Mouse (Mus musculus): ENCODE data around the gene Adora2a. TPM values are rescaled to one million over a fixed set of nuclear protein-coding genes. Genes with fewer than 3 reads are reported as not detected.

Adora2a gene
- polyA plus RNA-seq, 2 experiments: 1.7 to 1.9 TPM

- Histone ChIP-seq H3K4me2 (ENCODE audit: low read depth) (no peak overlapping the region), H3K27ac (no peak overlapping the region), H3K9ac (replicated peaks) (no peak overlapping the region), H3K36me3 (replicated peaks; ENCODE audit: control insufficient read depth, insufficient read depth, low read depth) (no peaks in the 10 kb centered on the region), H3K4me1 (replicated peaks; ENCODE audit: control insufficient read depth in 2 of 2, insufficient read depth in 2 of 2, low read length in 1 of 2) (peaks cover 0 to 10% of the 10 kb centered on the region in 2 experiments; a peak in 2 of 4 replicates), H3K4me3 (ENCODE audit: insufficient read depth in 1 of 2, low read depth in 2 of 2, low read length in 2 of 2) (no peak overlapping the region), H3K9me3 (ENCODE audit: control insufficient read depth, low read length) (no peaks in the 10 kb centered on the region), H3K27me3 (ENCODE audit: control insufficient read depth, insufficient read depth, low read length) (no peaks in the 10 kb centered on the region)
- ATAC-seq (ENCODE audit: insufficient read depth) (no peak), DNase-seq (ENCODE audit: low read depth in 3 of 3, low spot score in 3 of 3) (no peak)
- no peak for TF ChIP-seq CTCF (IDR thresholded peaks at IDR 0.05; ENCODE audit: low read depth)
- no peak for TF ChIP-seq EP300 (IDR thresholded peaks at IDR 0.05; ENCODE audit: low read depth)
- WGBS (ENCODE audit: insufficient replicate concordance): 57% methylated on average over 4 of the region's 4 CpGs
Observed at GRCm38 (mm10) chr10:75328201-75328704, 11.6 kb downstream of the Adora2a start.

- Histone ChIP-seq H3K4me1 (replicated peaks; ENCODE audit: control insufficient read depth in 2 of 2, insufficient read depth in 2 of 2, low read length in 1 of 2) (peaks cover 0 to 4% of the 10 kb centered on the region in 2 experiments; a peak in 2 of 4 replicates), H3K9ac (replicated peaks) (no peak overlapping the region), H3K27ac (no peak overlapping the region), H3K4me3 (ENCODE audit: insufficient read depth in 1 of 2, low read depth in 2 of 2, low read length in 2 of 2) (no peak overlapping the region), H3K4me2 (ENCODE audit: low read depth) (no peak overlapping the region), H3K36me3 (replicated peaks; ENCODE audit: control insufficient read depth, insufficient read depth, low read depth) (no peaks in the 10 kb centered on the region), H3K27me3 (ENCODE audit: control insufficient read depth, insufficient read depth, low read length) (no peaks in the 10 kb centered on the region), H3K9me3 (ENCODE audit: control insufficient read depth, low read length) (no peaks in the 10 kb centered on the region)
- TF ChIP-seq CTCF (IDR thresholded peaks at IDR 0.05; ENCODE audit: low read depth) (no peak), EP300 (IDR thresholded peaks at IDR 0.05; ENCODE audit: low read depth) (no peak)
- WGBS (ENCODE audit: insufficient replicate concordance): 55% methylated on average over 3 of the region's 3 CpGs
- DNase-seq (ENCODE audit: low read depth in 3 of 3, low spot score in 3 of 3) (no peak), ATAC-seq (ENCODE audit: insufficient read depth) (no peak)
Observed at GRCm38 (mm10) chr10:75332268-75332667, 15.6 kb downstream of the Adora2a start.

GRCm38 (mm10) chr10:75333176-75333776 is 16.6 kb downstream of the Adora2a start:
- Histone ChIP-seq H3K27me3 (ENCODE audit: control insufficient read depth, insufficient read depth, low read length) (no peaks in the 10 kb centered on the region), H3K4me3 (ENCODE audit: insufficient read depth in 1 of 2, low read depth in 2 of 2, low read length in 2 of 2) (no peak overlapping the region), H3K9me3 (ENCODE audit: control insufficient read depth, low read length) (no peaks in the 10 kb centered on the region), H3K4me1 (replicated peaks; ENCODE audit: control insufficient read depth in 2 of 2, insufficient read depth in 2 of 2, low read length in 1 of 2) (0 out of 4 replicates have a peak, but pooled peaks cover 0 to under 1% of the 10 kb centered on the region in 2 experiments), H3K36me3 (replicated peaks; ENCODE audit: control insufficient read depth, insufficient read depth, low read depth) (no peaks in the 10 kb centered on the region), H3K27ac (no peak overlapping the region), H3K4me2 (ENCODE audit: low read depth) (no peak overlapping the region), H3K9ac (replicated peaks) (no peak overlapping the region)
- no peak for ATAC-seq (ENCODE audit: insufficient read depth)
- TF ChIP-seq EP300 (IDR thresholded peaks at IDR 0.05; ENCODE audit: low read depth): no peak
- TF ChIP-seq CTCF (IDR thresholded peaks at IDR 0.05; ENCODE audit: low read depth): no peak
- 79% methylated on average over 23 of the region's 23 CpGs for WGBS (ENCODE audit: insufficient replicate concordance)
- DNase-seq (ENCODE audit: low read depth in 3 of 3, low spot score in 3 of 3): no peak

- Histone ChIP-seq H3K27me3 (ENCODE audit: control insufficient read depth, insufficient read depth, low read length) (no peaks in the 10 kb centered on the region), H3K27ac (no peak overlapping the region), H3K4me1 (replicated peaks; ENCODE audit: control insufficient read depth in 2 of 2, insufficient read depth in 2 of 2, low read length in 1 of 2) (no peaks in the 10 kb centered on the region), H3K9ac (replicated peaks) (no peak overlapping the region), H3K4me3 (ENCODE audit: insufficient read depth in 1 of 2, low read depth in 2 of 2, low read length in 2 of 2) (no peak overlapping the region), H3K9me3 (ENCODE audit: control insufficient read depth, low read length) (no peaks in the 10 kb centered on the region), H3K36me3 (replicated peaks; ENCODE audit: control insufficient read depth, insufficient read depth, low read depth) (no peaks in the 10 kb centered on the region), H3K4me2 (ENCODE audit: low read depth) (no peak overlapping the region)
- DNase-seq (ENCODE audit: low read depth in 3 of 3, low spot score in 3 of 3) (no peak), ATAC-seq (ENCODE audit: insufficient read depth) (no peak)
- TF ChIP-seq CTCF (IDR thresholded peaks at IDR 0.05; ENCODE audit: low read depth): no peak
- no peak for TF ChIP-seq EP300 (IDR thresholded peaks at IDR 0.05; ENCODE audit: low read depth)
- 50% methylated on average over 7 of the region's 7 CpGs for WGBS (ENCODE audit: insufficient replicate concordance)
Observed at GRCm38 (mm10) chr10:75334175-75334574, 17.5 kb downstream of the Adora2a start.

GRCm38 (mm10) chr10:75335075-75335474 is 18.4 kb downstream of the Adora2a start:
- Histone ChIP-seq H3K27me3 (ENCODE audit: control insufficient read depth, insufficient read depth, low read length) (no peaks in the 10 kb centered on the region), H3K9me3 (ENCODE audit: control insufficient read depth, low read length) (no peaks in the 10 kb centered on the region), H3K4me1 (replicated peaks; ENCODE audit: control insufficient read depth in 2 of 2, insufficient read depth in 2 of 2, low read length in 1 of 2) (no peaks in the 10 kb centered on the region), H3K27ac (no peak overlapping the region), H3K4me2 (ENCODE audit: low read depth) (no peak overlapping the region), H3K9ac (replicated peaks) (no peak overlapping the region), H3K4me3 (ENCODE audit: insufficient read depth in 1 of 2, low read depth in 2 of 2, low read length in 2 of 2) (no peak overlapping the region), H3K36me3 (replicated peaks; ENCODE audit: control insufficient read depth, insufficient read depth, low read depth) (no peaks in the 10 kb centered on the region)
- TF ChIP-seq EP300 (IDR thresholded peaks at IDR 0.05; ENCODE audit: low read depth) (no peak), CTCF (IDR thresholded peaks at IDR 0.05; ENCODE audit: low read depth) (no peak)
- WGBS (ENCODE audit: insufficient replicate concordance): 74% methylated on average over 6 of the region's 6 CpGs
- DNase-seq (ENCODE audit: low read depth in 3 of 3, low spot score in 3 of 3) (no peak), ATAC-seq (ENCODE audit: insufficient read depth) (no peak)

Measured in liver, embryonic 14.5 days (tissue).